Comparison of ENCODE assay signal across 20 mouse cellular contexts in genomic region chr14:17046808-17047207, GRCm38 (mm10).
"Had no signal": no experiment of that assay in that cellular context is flagged by ENCODE, and none has a peak within 500 bp of the region (broad histone marks: within the 10 kb centered on the region; RNA-seq: fewer than 3 reads in every experiment).

No protein-coding gene starts in this region.

- H3K27me3 ChIP-seq: limb, embryonic 12.5 days; limb, embryonic 15.5 days; lung, embryonic 15.5 days; megakaryocyte, embryonic 14.5 days; midbrain, embryonic 12.5 days; midbrain, embryonic 15.5 days; neural tube, embryonic 13.5 days had no signal

- H3K4me3 ChIP-seq: left cerebral cortex, adult 2 months; limb, embryonic 12.5 days; limb, embryonic 15.5 days; lung, embryonic 15.5 days; megakaryocyte, embryonic 14.5 days; midbrain, embryonic 12.5 days; midbrain, embryonic 15.5 days; myocyte; neural tube, embryonic 13.5 days had no signal

- ATAC-seq: intestine, embryonic 16.5 days; liver, postnatal 0 days; midbrain, embryonic 15.5 days had no signal

- H3K4me1 ChIP-seq: limb, embryonic 12.5 days; limb, embryonic 15.5 days; lung, embryonic 15.5 days; midbrain, embryonic 12.5 days; midbrain, embryonic 15.5 days had no signal

- H3K9me3 ChIP-seq: limb, embryonic 12.5 days; limb, embryonic 15.5 days; lung, embryonic 15.5 days; megakaryocyte, embryonic 14.5 days; midbrain, embryonic 12.5 days; midbrain, embryonic 15.5 days; neural tube, embryonic 13.5 days had no signal

- H3K4me2 ChIP-seq: limb, embryonic 12.5 days; limb, embryonic 15.5 days; liver, embryonic 11.5 days; lung, embryonic 15.5 days; midbrain, embryonic 12.5 days; midbrain, embryonic 15.5 days; neural tube, embryonic 13.5 days had no signal

- DNase-seq: kidney, adult 18-20 months; kidney, postnatal 10 days; kidney, postnatal 36 days; layer of hippocampus, postnatal 36 days; liver, postnatal 0 days; thymus, adult 18-20 months; thymus, postnatal 36 days had no signal

- H3K27ac ChIP-seq: left cerebral cortex, adult 2 months; limb, embryonic 12.5 days; limb, embryonic 15.5 days; liver, embryonic 14.5 days; lung, embryonic 15.5 days; macrophage; midbrain, embryonic 12.5 days; midbrain, embryonic 15.5 days; neural tube, embryonic 13.5 days had no signal

- H3K9ac ChIP-seq: limb, embryonic 12.5 days; limb, embryonic 15.5 days; liver, embryonic 14.5 days; liver, postnatal 0 days; lung, embryonic 15.5 days; midbrain, embryonic 12.5 days; midbrain, embryonic 15.5 days; neural tube, embryonic 13.5 days had no signal

- H3K36me3 ChIP-seq: limb, embryonic 12.5 days; limb, embryonic 15.5 days; lung, embryonic 15.5 days; midbrain, embryonic 12.5 days; midbrain, embryonic 15.5 days; neural tube, embryonic 13.5 days had no signal
